Mouse (Mus musculus) limb, embryonic 14.5 days (tissue): ENCODE data around the gene Ptpra. TPM values are rescaled to one million over a fixed set of nuclear protein-coding genes. Genes with fewer than 3 reads are reported as not detected.
"Not testable (repeated sequence)": the region's sequence is repeated elsewhere in the genome, so short reads cannot be mapped to it uniquely, and the experiment has no call there.

ENCODE experiments used
- ATAC-seq: fragments of 200-750 bp; cut with Nextera tagmentation; 2 replicates; pipeline ENCODE4 v1.8.0; 2017; ENCODE audit warnings: low read depth, moderate number of reproducible peaks, moderate TSS enrichment; ENCODE audit not compliant: low FRiP score
- DNase-seq: peaks from one replicate; pipeline ENCODE4 v3.0.0-alpha.2; 2015; ENCODE audit warnings: low spot score
- H3K27ac ChIP-seq: fragments of 300-500 bp; sonication (generic); replicated peaks from 2 replicates; pipeline ENCODE4 v1.5.1; 2014; ENCODE audit warnings: low read depth, mild to moderate bottlenecking, low read length, moderate library complexity, mixed read lengths
- H3K27me3 ChIP-seq: fragments of 300-500 bp; sonication (generic); 2 replicates; pipeline ENCODE4 v1.6.1; 2014; ENCODE audit warnings: low read length, mixed read lengths; ENCODE audit not compliant: control insufficient read depth, insufficient read depth
- H3K36me3 ChIP-seq: fragments of 300-500 bp; sonication (generic); 2 replicates; pipeline ENCODE4 v1.6.1; 2014; ENCODE audit warnings: mild to moderate bottlenecking, low read length, moderate library complexity, mixed read lengths; ENCODE audit not compliant: control insufficient read depth, insufficient read depth
- H3K4me1 ChIP-seq: fragments of 300-500 bp; sonication (generic); 2 replicates; pipeline ENCODE4 v1.6.1; 2014; ENCODE audit warnings: antibody characterized with exemption, low read length, mixed read lengths; ENCODE audit not compliant: control insufficient read depth, insufficient read depth
- H3K4me2 ChIP-seq: fragments of 300-500 bp; sonication (generic); replicated peaks from 2 replicates; pipeline ENCODE4 v1.6.1; 2014; ENCODE audit warnings: low read depth, mild to moderate bottlenecking, low read length, moderate library complexity; ENCODE audit not compliant: severe bottlenecking
- H3K4me3 ChIP-seq: fragments of 300-500 bp; sonication (generic); replicated peaks from 2 replicates; pipeline ENCODE4 v1.5.1; 2014; ENCODE audit warnings: low read length
- H3K9ac ChIP-seq: fragments of 300-500 bp; sonication (generic); 2 replicates; pipeline ENCODE4 v1.6.1; 2014; ENCODE audit warnings: mild to moderate bottlenecking, low read depth, low read length, moderate library complexity; ENCODE audit not compliant: severe bottlenecking
- H3K9me3 ChIP-seq: fragments of 300-500 bp; sonication (generic); 2 replicates; pipeline ENCODE4 v1.6.1; 2016; ENCODE audit warnings: low read length; ENCODE audit not compliant: control insufficient read depth
- POLR2A ChIP-seq: fragments of 200-500 bp; IDR thresholded peaks from 2 replicates; pipeline ENCODE4 v1.8.0; 2012; ENCODE audit warnings: inconsistent platforms, mild to moderate bottlenecking, moderate library complexity, borderline replicate concordance; ENCODE audit not compliant: insufficient read depth, insufficient read length; ENCODE audit errors: extremely low read depth
- WGBS: fragments of 180-500 bp; shearing (Covaris S2); extraction: QIAGEN DNeasy Blood & Tissue Kit; methylation state at CpG from one replicate; pipeline ENCODE4 v1.1.7; 2014; 5-methylcytosine and 5-hydroxymethylcytosine counted together
- polyA plus RNA-seq, 2 experiments: library from polyadenylated mRNA; depleted of rRNA in 1 of 2; stranded (reverse) in 1 of 2; unstranded in 1 of 2; fragments of >200 nt; fragmentation: Nextera tagmentation in 1 of 2; extraction: Ambion mirVana in 1 of 2; gene quantifications; 2 replicates each; pipeline versions ENCODE4 v1.2.1 to v1.2.3; 2012 to 2014

Ptpra gene
- polyA plus RNA-seq, 2 experiments = 94.9 to 118 TPM

DNA sequence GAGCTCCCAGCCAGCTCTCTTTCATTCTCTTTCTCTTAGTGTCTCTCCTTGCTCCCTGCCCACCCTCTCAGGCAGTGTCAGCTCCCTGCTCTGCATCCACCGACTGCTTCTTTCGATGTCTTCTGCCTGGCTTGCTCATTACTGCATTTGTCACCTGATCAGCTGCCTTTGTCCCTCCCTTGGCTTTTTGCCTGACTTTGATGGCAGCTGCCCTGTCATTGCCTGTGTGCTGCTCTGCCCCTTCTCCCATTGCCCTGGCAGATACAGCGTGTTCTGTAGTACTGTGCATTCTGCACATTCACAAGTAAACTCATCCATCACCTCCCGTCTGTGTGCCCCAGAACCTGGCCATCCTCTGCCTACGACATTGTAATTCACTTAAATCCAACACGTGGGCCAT, 46.0 kb downstream of the Ptpra start:
- DNase-seq (peak; percentile 21), ATAC-seq (no peak)
- Histone ChIP-seq H3K9ac (no peak overlapping the region), H3K27me3 (no peaks in the 10 kb centered on the region), H3K9me3 (no peaks in the 10 kb centered on the region), H3K36me3 (no peaks in the 10 kb centered on the region), H3K4me2 (no peak overlapping the region), H3K4me1 (0 out of 2 replicates have a peak, but pooled peaks cover 5% of the 10 kb centered on the region), H3K4me3 (no peak overlapping the region), H3K27ac (no peak overlapping the region)
- 49% methylated on average over 6 of the region's 6 CpGs for WGBS
- no peak for TF ChIP-seq POLR2A

DNA sequence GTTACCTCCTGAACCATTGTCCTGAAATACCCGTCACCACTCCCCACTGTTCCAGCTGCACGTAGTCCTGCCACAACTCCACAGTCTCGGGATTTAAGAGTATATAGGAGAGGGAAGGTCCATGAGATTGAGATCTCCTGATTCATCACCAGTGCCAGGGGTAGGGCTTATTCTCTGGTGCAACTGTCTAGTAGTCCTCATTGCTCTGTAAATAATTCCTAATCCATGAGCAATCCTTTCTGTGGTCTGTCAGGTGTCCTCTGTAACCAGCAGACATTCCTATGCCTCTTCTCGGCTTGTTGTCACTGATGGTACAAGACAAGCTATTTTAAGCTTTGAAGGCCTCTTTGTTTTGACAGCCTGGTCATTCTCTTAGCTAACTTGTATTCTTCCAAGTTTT, 46.9 kb downstream of the Ptpra start:
- DNase-seq = no peak
- TF ChIP-seq POLR2A = no peak
- H3K27ac ChIP-seq = no peak overlapping the region
- no peak overlapping the region for H3K4me3 ChIP-seq
- H3K9ac ChIP-seq = no peak overlapping the region
- no peaks in the 10 kb centered on the region for H3K36me3 ChIP-seq
- H3K9me3 ChIP-seq = no peaks in the 10 kb centered on the region
- no peaks in the 10 kb centered on the region for H3K27me3 ChIP-seq
- 0 out of 2 replicates have a peak, but pooled peaks cover 2% of the 10 kb centered on the region for H3K4me1 ChIP-seq
- no peak overlapping the region for H3K4me2 ChIP-seq
- ATAC-seq = no peak
- WGBS = 78% methylated on average over 4 of the region's 4 CpGs

DNA sequence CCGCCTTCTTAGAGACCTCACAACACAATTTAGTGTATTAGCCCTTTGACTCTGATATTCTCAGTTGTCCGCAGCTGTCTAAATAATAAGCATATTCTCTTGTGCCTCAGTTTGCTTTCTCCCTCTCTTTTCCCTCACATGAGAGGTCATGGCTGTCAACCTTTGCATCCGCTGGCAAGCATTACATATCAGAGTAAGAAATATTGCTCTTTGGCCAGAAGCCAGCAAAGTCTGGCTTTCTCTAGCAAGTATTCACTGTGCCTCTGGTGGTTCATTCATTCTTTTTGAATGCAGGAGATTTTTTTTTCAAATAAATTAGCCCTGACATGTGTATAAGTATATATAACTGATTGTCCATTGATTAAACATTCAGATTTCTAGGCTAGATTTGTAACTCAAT, 49.5 kb downstream of the Ptpra start:
- ATAC-seq (no peak), DNase-seq (peak; percentile 65)

DNA sequence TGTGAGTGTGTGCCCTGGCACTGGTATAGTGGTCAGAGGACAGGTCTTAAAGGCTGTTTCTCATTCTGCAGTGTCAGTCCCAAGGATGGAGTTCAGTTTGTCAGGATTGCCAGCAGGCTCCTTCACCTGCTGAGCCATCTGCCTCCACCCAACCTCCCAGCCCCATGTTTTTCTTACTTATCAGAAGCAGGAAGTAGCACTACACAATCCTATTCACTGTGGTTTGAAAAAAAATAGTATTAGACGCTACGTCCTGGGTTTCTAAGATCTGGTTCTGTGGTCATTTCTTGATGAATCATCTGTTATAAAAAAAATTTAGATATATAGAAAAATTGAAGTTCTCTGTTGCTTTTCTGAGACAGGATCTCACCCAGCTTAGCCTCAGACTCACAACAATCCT, 51.5 kb downstream of the Ptpra start:
- Histone ChIP-seq H3K9ac (no peak overlapping the region), H3K4me2 (no peak overlapping the region), H3K36me3 (peaks cover 15% of the 10 kb centered on the region), H3K9me3 (no peaks in the 10 kb centered on the region), H3K27ac (no peak overlapping the region), H3K4me3 (no peak overlapping the region), H3K27me3 (no peaks in the 10 kb centered on the region), H3K4me1 (0 out of 2 replicates have a peak, but pooled peaks cover 2% of the 10 kb centered on the region)
- DNase-seq (no peak), ATAC-seq (no peak)
- TF ChIP-seq POLR2A = no peak
- 88% methylated on average over 2 of the region's 2 CpGs for WGBS

More for the DNA sequence above, 49.5 kb downstream of the Ptpra start:
- H3K36me3 ChIP-seq = peaks cover 3% of the 10 kb centered on the region; the same call in 1 of the 2 replicates
- no peak overlapping the region for H3K4me3 ChIP-seq
- H3K27ac ChIP-seq = no peak overlapping the region
- no peak overlapping the region for H3K4me2 ChIP-seq
- H3K27me3 ChIP-seq = no peaks in the 10 kb centered on the region
- H3K4me1 ChIP-seq = 0 out of 2 replicates have a peak, but pooled peaks cover 2% of the 10 kb centered on the region
- H3K9ac ChIP-seq = no peak overlapping the region
- no peak for TF ChIP-seq POLR2A
- no peaks in the 10 kb centered on the region for H3K9me3 ChIP-seq
- 75% methylated on average over 3 of the region's 3 CpGs for WGBS

DNA sequence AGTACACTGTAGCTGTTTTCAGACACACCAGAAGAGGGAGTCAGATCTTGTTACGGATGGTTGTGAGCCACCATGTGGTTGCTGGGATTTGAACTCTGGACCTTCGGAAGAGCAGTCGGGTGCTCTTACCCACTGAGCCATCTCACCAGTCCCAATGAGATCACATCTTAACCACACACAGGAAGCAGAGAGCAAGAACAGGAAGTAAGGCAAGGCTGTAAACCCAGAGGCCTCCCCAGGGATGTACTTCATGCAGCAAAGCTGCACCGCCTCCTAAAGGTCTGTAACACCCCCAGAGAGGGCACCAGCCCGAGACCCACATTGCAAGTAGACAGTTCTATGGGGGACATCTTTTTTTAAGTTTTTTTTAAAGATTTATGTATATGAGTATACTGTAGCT, 61.5 kb downstream of the Ptpra start:
- H3K4me3 ChIP-seq, H3K9ac ChIP-seq, H3K4me1 ChIP-seq, H3K27ac ChIP-seq, H3K4me2 ChIP-seq, ATAC-seq, H3K27me3 ChIP-seq, DNase-seq, H3K9me3 ChIP-seq: not testable (repeated sequence)
- 95% methylated on average over 4 of the region's 5 CpGs for WGBS
- peaks cover 34% of the 10 kb centered on the region for H3K36me3 ChIP-seq

DNA sequence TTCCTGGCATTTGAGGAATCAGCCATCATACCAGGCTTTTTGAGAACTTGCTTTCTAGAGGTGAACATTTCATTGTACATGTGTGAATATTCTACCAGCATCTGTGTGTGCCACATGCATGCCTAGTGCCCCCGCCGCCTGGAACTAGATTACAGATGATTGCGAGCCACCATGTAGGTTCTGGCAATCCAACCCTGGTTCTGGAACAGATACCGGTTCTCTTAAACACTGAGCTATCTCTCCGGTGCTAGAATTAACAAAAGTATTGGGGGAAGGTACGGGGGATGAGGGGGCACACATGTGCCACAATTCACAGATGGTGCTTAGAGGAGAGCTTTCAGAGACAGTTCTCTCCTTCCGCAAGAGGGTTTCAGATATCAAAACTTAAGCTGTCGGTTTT, 63.8 kb downstream of the Ptpra start:
- no peak for ATAC-seq
- no peaks in the 10 kb centered on the region for H3K4me1 ChIP-seq
- 94% methylated on average over 8 of the region's 8 CpGs for WGBS
- DNase-seq = no peak
- no peak overlapping the region for H3K9ac ChIP-seq
- TF ChIP-seq POLR2A = no peak
- no peak overlapping the region for H3K27ac ChIP-seq
- H3K9me3 ChIP-seq = no peaks in the 10 kb centered on the region
- no peak overlapping the region for H3K4me2 ChIP-seq
- H3K27me3 ChIP-seq = no peaks in the 10 kb centered on the region
- H3K36me3 ChIP-seq = peaks cover 31% of the 10 kb centered on the region
- no peak overlapping the region for H3K4me3 ChIP-seq
